Mouse (Mus musculus) central nervous system, embryonic 11.5 days (tissue): Measurements from ENCODE around the gene Pla2g2d. TPM values are rescaled to one million over a fixed set of nuclear protein-coding genes. Genes with fewer than 3 reads are reported as not detected.

Experiments used
- polyA plus RNA-seq: library from polyadenylated mRNA; depleted of rRNA; stranded (reverse); fragments of >200 nt; gene quantifications from 2 replicates; pipeline ENCODE4 v1.2.3, GENCODE M21; 2012; rRNA removed

Gene Pla2g2d
- 0.22 and 0.24 TPM in 2 replicates for polyA plus RNA-seq

DNA sequence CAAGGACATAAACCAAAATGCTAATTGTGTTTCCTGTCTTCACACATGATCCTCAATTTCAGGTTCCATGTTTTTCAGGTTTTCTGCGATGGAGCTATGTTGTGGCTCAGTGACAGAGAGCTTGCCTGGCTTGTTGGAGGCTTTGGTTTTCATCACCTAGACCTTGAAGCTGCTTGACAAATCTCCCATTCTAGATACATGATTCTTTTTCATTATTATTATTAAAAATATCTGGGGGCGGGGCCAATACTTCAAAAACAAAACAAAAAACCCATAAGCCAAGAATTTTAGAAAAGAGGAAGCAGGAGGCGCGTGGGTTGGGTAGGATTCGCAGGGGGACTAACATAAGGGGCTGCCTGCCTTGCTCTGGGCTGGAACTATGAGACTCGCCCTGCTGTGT is at the start of gene Pla2g2d:
Gene Pla2g2d, plus strand, starts transcription at position 301 of the 400 bp plus-strand sequence.

DNA sequence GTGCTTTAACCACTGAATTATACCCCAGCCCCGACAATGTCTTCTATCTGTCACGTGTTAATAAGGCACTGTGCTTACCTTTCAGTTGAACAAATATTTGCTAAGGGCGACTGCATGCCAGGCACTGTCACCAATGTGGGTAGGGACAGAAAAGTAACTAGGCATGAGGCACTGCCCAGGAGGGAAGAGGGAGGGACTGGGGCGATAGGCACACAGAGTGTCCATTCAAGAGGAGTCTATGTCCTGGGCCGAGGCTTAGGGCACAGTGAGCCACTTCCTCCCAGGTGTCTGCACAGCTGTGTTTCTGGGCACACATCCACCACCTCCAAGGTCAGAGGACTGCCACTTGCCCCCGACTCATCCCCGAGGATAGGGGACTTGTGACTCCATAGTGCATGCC is 38.5 kb upstream of the Pla2g2d start, which contains the start of gene Ubxn10:
Gene Ubxn10, minus strand, starts transcription at position 137 of the 400 bp plus-strand sequence.

DNA sequence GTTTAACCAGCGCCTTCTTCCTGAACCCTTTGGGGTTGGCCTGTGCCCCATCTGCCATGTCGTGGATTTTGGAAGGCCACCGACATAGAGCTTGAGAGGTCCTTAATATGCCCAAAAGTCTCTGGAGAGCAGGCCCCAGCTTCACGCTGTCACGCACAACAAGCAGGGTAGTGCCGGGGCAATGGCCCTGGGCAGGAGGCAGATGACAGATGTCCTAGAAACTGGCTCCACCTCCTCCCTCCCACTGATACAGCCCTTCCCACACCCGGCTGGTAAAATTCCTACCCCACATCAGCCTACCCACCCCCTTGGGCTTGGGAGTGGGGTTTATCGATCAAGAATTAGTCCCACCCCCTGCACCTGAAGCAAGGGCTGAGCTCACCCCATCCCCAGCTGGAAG is 18.1 kb upstream of the Pla2g2d start, which contains the start of gene Pla2g2f:
Gene Pla2g2f, minus strand, starts transcription at position 211 of the 400 bp plus-strand sequence.

Other genes with a start within 250 kb of the Pla2g2d start
- gene Vwa5b1, start 139.9 kb upstream of the Pla2g2d start, polyA plus RNA-seq: 0.20 and 0.37 TPM in 2 replicates
- gene Pla2g2c, start 50.9 kb upstream of the Pla2g2d start, polyA plus RNA-seq: 0.68 and 0.73 TPM in 2 replicates
- 0.98 and 1.5 TPM in 2 replicates for gene Ubxn10, start 38.6 kb upstream of the Pla2g2d start, polyA plus RNA-seq
- 0.19 and 0.25 TPM in 2 replicates for gene Pla2g2f, start 18.1 kb upstream of the Pla2g2d start, polyA plus RNA-seq
- gene Pla2g5, start 87.7 kb downstream of the Pla2g2d start, polyA plus RNA-seq: 0.17 and 0.53 TPM in 2 replicates
- not detected in 2 replicates for gene Gm13030, start 98.2 kb downstream of the Pla2g2d start, polyA plus RNA-seq
- not detected in 2 replicates for gene Pla2g2e, start 102.2 kb downstream of the Pla2g2d start, polyA plus RNA-seq
- gene Otud3, start 138.2 kb downstream of the Pla2g2d start, polyA plus RNA-seq: 7.8 and 9.4 TPM in 2 replicates
- 0.05 TPM in 1 of 2 replicates, not detected in the other for gene Rnf186, start 191.4 kb downstream of the Pla2g2d start, polyA plus RNA-seq
- gene Tmco4, start 197.2 kb downstream of the Pla2g2d start, polyA plus RNA-seq: 0.85 and 1.8 TPM in 2 replicates